Mouse (Mus musculus) gastrocnemius, postnatal 4 days (tissue): ENCODE measurements around the gene Mup4. TPM values are rescaled to one million over a fixed set of nuclear protein-coding genes. Genes with fewer than 3 reads are reported as not detected.
"Not testable (repeated sequence)": the region's sequence is repeated elsewhere in the genome, so short reads cannot be mapped to it uniquely, and the experiment has no call there.

ENCODE experiments used
- DNase-seq, 2 experiments: peaks; one replicate each; pipeline ENCODE4 v3.0.0; 2021 to 2022; ENCODE audit warnings: low spot score in 2 of 2, mixed read lengths in 2 of 2
- long read RNA-seq, 2 experiments: library from polyadenylated mRNA; stranded (forward); transcript quantifications; one replicate each; pipeline ENCODE4 v2.0.0; 2021
- total RNA-seq, 2 experiments: library from RNA; stranded (reverse); gene quantifications; 2 replicates each; pipeline ENCODE4 v1.2.3; 2021

Gene Mup4
- total RNA-seq = not detected
- long read RNA-seq, experiment 1 = 0 reads
- long read RNA-seq, experiment 2 = 0 reads

GRCm38 (mm10) chr4:59960610-59961009, at the start of gene Mup4:
Gene Mup4, minus strand, starts transcription at chr4:59960710.
- no peak for DNase-seq

GRCm38 (mm10) chr4:59997894-59998293, 37.4 kb upstream of the Mup4 start:
- not testable (repeated sequence) for DNase-seq

GRCm38 (mm10) chr4:59963405-59964344, 3.2 kb upstream of the Mup4 start, which contains the start of gene Mup6:
Gene Mup6, plus strand, starts transcription at chr4:59964294.
- no peak for DNase-seq

GRCm38 (mm10) chr4:59937543-59937942, 23.0 kb downstream of the Mup4 start:
- no peak for DNase-seq

- DNase-seq = no peak
Measured at GRCm38 (mm10) chr4:59932505-59933281, 27.8 kb downstream of the Mup4 start.

- DNase-seq = peak in 1 of 2 experiments; percentile 47
Measured at GRCm38 (mm10) chr4:59928347-59928746, 32.2 kb downstream of the Mup4 start.

- no peak for DNase-seq
Measured at GRCm38 (mm10) chr4:59927666-59928065, 32.8 kb downstream of the Mup4 start.

- DNase-seq = no peak
Measured at GRCm38 (mm10) chr4:59925082-59925481, 35.4 kb downstream of the Mup4 start.

GRCm38 (mm10) chr4:59917966-59918365, 42.5 kb downstream of the Mup4 start:
- no peak for DNase-seq

- no peak for DNase-seq
Measured at GRCm38 (mm10) chr4:59914608-59915403, 45.7 kb downstream of the Mup4 start, which contains the start of gene Slc46a2. Gene Slc46a2, minus strand, starts transcription at chr4:59915056.

- DNase-seq = no peak
Measured at GRCm38 (mm10) chr4:59908785-59909184, 51.7 kb downstream of the Mup4 start.

GRCm38 (mm10) chr4:59907657-59908230, 52.8 kb downstream of the Mup4 start:
- no peak for DNase-seq

- no peak for DNase-seq
Measured at GRCm38 (mm10) chr4:59907092-59907491, 53.4 kb downstream of the Mup4 start.

Other genes starting within 250 kb of the Mup4 start
- 1 to 10 TPM; 7.5 to 9.3 TPM for gene Inip, start 159.1 kb downstream of the Mup4 start, total RNA-seq
- 10 to 100 TPM; 14.8 to 15.8 TPM for gene Snx30, start 154.9 kb downstream of the Mup4 start, total RNA-seq
- gene Slc46a2, start 45.7 kb downstream of the Mup4 start, total RNA-seq = not detected
- not detected for gene Mup6, start 3.6 kb upstream of the Mup4 start, total RNA-seq
- not detected for gene Mup7, start 109.8 kb upstream of the Mup4 start, total RNA-seq
- gene Mup2, start 193.6 kb upstream of the Mup4 start, total RNA-seq = not detected